Mouse (Mus musculus): ENCODE data around the gene Cyb5d2.
"Not testable (repeated sequence)": the region's sequence is repeated elsewhere in the genome, so short reads cannot be mapped to it uniquely, and the experiment has no call there.

Cyb5d2 gene

GRCm38 (mm10) chr11:72772611-72773010 lies 23.3 kb downstream of the Cyb5d2 start:
- not testable (repeated sequence) for DNase-seq (ENCODE audit: low spot score)

GRCm38 (mm10) chr11:72771461-72771860 lies 24.5 kb downstream of the Cyb5d2 start:
- no peak for DNase-seq (ENCODE audit: low spot score)

GRCm38 (mm10) chr11:72770816-72771215 lies 25.1 kb downstream of the Cyb5d2 start:
- no peak for DNase-seq (ENCODE audit: low spot score)

GRCm38 (mm10) chr11:72770324-72770723 lies 25.6 kb downstream of the Cyb5d2 start:
- no peak for DNase-seq (ENCODE audit: low spot score)

- DNase-seq (ENCODE audit: low spot score) = no peak
Observed at GRCm38 (mm10) chr11:72769061-72769460, 26.9 kb downstream of the Cyb5d2 start.

GRCm38 (mm10) chr11:72767716-72768115 lies 28.2 kb downstream of the Cyb5d2 start:
- DNase-seq (ENCODE audit: low spot score) = no peak

- no peak for DNase-seq (ENCODE audit: low spot score)
Observed at GRCm38 (mm10) chr11:72764270-72764669, 31.7 kb downstream of the Cyb5d2 start.

GRCm38 (mm10) chr11:72760781-72761180 lies 35.2 kb downstream of the Cyb5d2 start:
- no peak for DNase-seq (ENCODE audit: low spot score)

GRCm38 (mm10) chr11:72759581-72759980 lies 36.4 kb downstream of the Cyb5d2 start:
- no peak for DNase-seq (ENCODE audit: low spot score)

GRCm38 (mm10) chr11:72758316-72758715 lies 37.6 kb downstream of the Cyb5d2 start:
- no peak for DNase-seq (ENCODE audit: low spot score)

GRCm38 (mm10) chr11:72751956-72752355 lies 44.0 kb downstream of the Cyb5d2 start:
- DNase-seq (ENCODE audit: low spot score) = no peak

GRCm38 (mm10) chr11:72739048-72739447 lies 56.9 kb downstream of the Cyb5d2 start:
- DNase-seq (ENCODE audit: low spot score) = no peak

- not testable (repeated sequence) for DNase-seq (ENCODE audit: low spot score)
Observed at GRCm38 (mm10) chr11:72737517-72737916, 58.4 kb downstream of the Cyb5d2 start.

- DNase-seq (ENCODE audit: low spot score) = no peak
Observed at GRCm38 (mm10) chr11:72736320-72736719, 59.6 kb downstream of the Cyb5d2 start.

GRCm38 (mm10) chr11:72735519-72735860 lies 60.5 kb downstream of the Cyb5d2 start:
- DNase-seq (ENCODE audit: low spot score) = no peak

GRCm38 (mm10) chr11:72734840-72735518 lies 61.0 kb downstream of the Cyb5d2 start:
- DNase-seq (ENCODE audit: low spot score) = no peak

GRCm38 (mm10) chr11:72733736-72734135 lies 62.2 kb downstream of the Cyb5d2 start:
- no peak for DNase-seq (ENCODE audit: low spot score)

Measured in c-Kit-positive CD71-positive TER-119-positive erythroid progenitor cells, embryonic 14.5 days (primary cell).